Mouse (Mus musculus) heart, postnatal 10 days (tissue): ENCODE results near the gene Myd88. TPM values are rescaled to one million over a fixed set of nuclear protein-coding genes. Genes with fewer than 3 reads are reported as not detected.
A peak's percentile ranks its signal among the peaks of the same experiment; 100 is the strongest.
"Not testable (repeated sequence)": the region's sequence is repeated elsewhere in the genome, so short reads cannot be mapped to it uniquely, and the experiment has no call there.

Source experiments
- DNase-seq, 2 experiments: peaks; one replicate each; pipeline ENCODE4 v3.0.0; 2021
- intact Hi-C: fragments of 180-260 bp; cut with DNase I; formaldehyde crosslinking; loops from one replicate; pipeline ENCODE4 v1.15.1; 2025
- total RNA-seq, 2 experiments: library from RNA; stranded (reverse); gene quantifications; 2 replicates each; pipeline ENCODE4 v1.2.3; 2021

The Myd88 gene
- total RNA-seq: 10 to 100 TPM; 16.1 to 20.8 TPM

DNA sequence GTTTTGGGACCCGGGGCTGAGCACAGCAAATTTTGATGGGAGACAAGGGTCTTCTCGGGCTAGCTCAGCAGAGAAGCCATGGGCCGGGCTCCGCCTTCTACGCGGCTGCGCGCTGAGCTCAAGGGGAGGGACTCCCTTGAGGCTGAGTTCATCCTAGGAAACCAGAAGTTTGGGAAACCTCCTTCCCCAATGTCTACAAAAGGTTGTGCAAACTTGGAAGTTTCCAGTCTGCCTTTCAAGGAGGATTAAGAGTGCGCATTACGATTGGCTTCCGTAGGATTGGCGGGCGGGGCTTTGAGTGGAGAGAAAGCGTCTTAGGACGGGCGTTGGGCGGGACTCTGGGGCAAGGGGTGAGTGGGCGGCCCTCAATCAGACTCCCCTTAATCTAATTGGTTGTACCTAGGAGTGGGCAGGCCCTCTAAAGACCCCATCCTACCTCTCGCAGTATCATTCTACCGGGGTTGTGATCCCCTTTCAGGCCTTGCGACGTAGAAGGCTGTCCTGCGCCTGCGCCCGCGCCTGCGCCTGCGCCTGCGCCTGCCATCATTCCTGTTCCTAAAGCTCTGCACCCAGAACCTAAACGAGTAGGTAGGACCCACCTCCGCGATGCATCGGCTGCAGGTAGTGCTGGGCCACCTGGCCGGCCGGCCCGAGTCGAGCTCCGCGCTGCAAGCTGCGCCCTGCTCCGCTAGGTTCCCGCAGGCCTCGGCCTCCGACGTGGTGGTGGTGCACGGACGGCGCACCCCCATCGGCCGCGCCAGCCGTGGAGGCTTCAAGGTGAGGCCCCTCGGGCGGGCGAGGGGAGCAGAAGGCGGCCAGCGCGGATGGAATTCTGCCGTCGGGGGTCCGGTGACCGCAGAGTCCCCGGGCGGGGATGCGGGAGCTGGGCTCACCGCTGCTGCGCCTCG lies at the start of gene Myd88:
Gene Myd88 (minus strand): TSS at position 503 of the 908 bp plus-strand sequence.
- intact Hi-C loops: loop anchor here (2.0 kb wide), 1 partner anchor 18 kb away; the partner anchor contains the start of gene Oxsr1
- peak; percentile 96 to 97 for DNase-seq

- intact Hi-C loops: no loop called here
- DNase-seq: no peak
Measured at GRCm38 (mm10) chr9:119390214-119390613, 49.0 kb upstream of the Myd88 start.

- DNase-seq: peak; percentile 26 to 46
- intact Hi-C loops: no loop called here
Measured at GRCm38 (mm10) chr9:119388956-119389355, 47.7 kb upstream of the Myd88 start.

GRCm38 (mm10) chr9:119382603-119383002 lies 41.4 kb upstream of the Myd88 start:
- intact Hi-C loops: no loop called here
- DNase-seq: no peak

GRCm38 (mm10) chr9:119378231-119378630 lies 37.0 kb upstream of the Myd88 start:
- intact Hi-C loops: no loop called here
- DNase-seq: no peak

DNA sequence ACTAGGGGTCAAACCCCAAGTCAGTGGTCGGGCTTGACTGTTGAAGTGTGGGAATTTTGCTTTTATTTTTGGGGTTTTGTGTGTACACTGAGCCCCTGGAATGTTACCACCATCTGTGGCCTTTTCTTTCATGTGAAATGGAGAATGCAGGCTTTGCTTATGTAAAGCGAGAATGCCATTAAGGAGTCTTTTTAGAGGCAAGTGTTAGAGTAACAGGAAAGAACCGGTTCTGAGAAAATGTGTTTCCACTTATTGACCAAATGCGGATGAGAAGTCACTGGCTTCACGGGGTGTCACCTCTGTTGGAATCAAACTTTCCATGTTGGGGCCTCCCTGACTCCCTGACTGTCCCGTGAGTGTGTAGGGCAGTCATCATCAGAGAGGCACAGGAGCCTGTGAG lies 34.3 kb upstream of the Myd88 start:
- intact Hi-C loops: no loop called here
- no peak for DNase-seq

- intact Hi-C loops: no loop called here
- DNase-seq: no peak
Measured at GRCm38 (mm10) chr9:119375008-119375407, 33.8 kb upstream of the Myd88 start.

- no peak for DNase-seq
- intact Hi-C loops: no loop called here
Measured at GRCm38 (mm10) chr9:119371251-119371650, 30.0 kb upstream of the Myd88 start.

- DNase-seq, intact Hi-C loops: not testable (repeated sequence)
Measured at GRCm38 (mm10) chr9:119370770-119371169, 29.6 kb upstream of the Myd88 start.

DNA sequence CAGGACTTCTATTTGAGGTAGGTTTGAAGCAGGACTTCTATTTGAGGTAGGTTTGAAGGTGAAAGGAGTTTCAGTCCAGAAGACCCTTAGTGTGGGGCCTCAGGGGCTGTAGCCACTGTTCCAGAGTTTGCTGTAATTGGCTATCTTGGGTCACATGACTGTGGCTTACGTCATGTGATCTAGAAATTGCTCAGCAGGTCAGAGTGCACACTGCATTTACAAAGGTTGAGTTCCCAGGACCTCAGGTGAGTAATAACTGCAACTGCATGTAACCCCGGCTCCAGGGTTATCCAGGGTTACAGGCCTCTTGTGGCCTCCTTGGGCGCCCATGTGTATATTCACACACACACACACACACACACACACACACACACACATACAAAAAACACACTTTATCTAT lies 27.2 kb upstream of the Myd88 start:
- intact Hi-C loops: no loop called here
- no peak for DNase-seq

- intact Hi-C loops: no loop called here
- peak; percentile 24 to 30 for DNase-seq
Measured at GRCm38 (mm10) chr9:119365284-119365683, 24.1 kb upstream of the Myd88 start, which contains the start of gene Slc22a14. Gene Slc22a14, minus strand, starts transcription at chr9:119365553.

GRCm38 (mm10) chr9:119363229-119363628 lies 22.0 kb upstream of the Myd88 start:
- intact Hi-C loops: no loop called here
- no peak for DNase-seq

GRCm38 (mm10) chr9:119361416-119361815 lies 20.2 kb upstream of the Myd88 start:
- intact Hi-C loops: no loop called here
- no peak for DNase-seq

DNA sequence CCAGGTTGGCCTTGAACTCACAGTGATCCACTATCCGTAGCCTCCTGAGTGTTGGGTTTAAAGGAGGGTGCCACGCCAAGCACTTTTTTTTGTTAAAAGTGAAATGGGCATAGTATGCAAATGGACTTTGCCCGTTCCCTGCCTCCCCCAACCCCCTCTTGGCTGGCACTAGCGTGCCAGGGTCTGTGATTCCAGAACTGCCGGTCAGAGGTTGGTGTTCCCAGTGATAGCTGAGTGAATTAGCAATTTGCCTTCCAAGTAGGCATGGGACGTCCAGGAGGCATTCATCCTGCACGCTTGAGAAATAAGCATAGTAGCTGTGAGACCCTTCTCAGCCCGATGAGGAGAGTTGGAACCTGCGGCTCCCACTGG lies 16.8 kb upstream of the Myd88 start:
- intact Hi-C loops: no loop called here
- DNase-seq: no peak

- intact Hi-C loops: loop anchor here (1.0 kb wide), 1 partner anchor 73 kb away; no protein-coding TSS in a partner anchor
- peak; percentile 92 to 95 for DNase-seq
Measured at GRCm38 (mm10) chr9:119357331-119358057, 16.3 kb upstream of the Myd88 start, which contains the start of gene Xylb. Gene Xylb, plus strand, starts transcription at chr9:119357381.

- intact Hi-C loops: no loop called here
- DNase-seq: no peak
Measured at GRCm38 (mm10) chr9:119355943-119356342, 14.7 kb upstream of the Myd88 start.

DNA sequence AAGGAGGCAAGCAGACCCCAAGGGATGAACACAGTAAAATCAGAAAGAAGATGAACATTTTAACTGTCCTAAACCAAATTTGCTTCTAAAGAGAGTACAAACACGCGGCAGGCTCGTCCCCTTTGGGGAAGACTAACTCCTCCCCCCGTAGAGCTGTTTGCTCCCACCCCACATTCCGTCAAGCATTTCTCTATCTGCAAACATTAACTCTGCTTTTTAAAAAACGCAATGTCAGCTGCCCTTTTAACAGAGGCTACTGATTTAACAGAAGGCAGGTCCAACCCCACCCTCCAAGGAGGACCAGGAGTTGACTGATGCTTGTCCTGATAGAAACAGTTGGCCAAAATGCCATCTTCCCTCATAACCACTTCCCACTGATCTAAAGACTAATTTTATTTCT lies 12.7 kb upstream of the Myd88 start:
- DNase-seq: no peak
- intact Hi-C loops: loop anchor here (2.0 to 5.0 kb wide), 3 partner anchors 77 to 247 kb away; partner anchors contain the start of gene Acaa1b

GRCm38 (mm10) chr9:119352060-119352459 lies 10.8 kb upstream of the Myd88 start:
- DNase-seq: peak; percentile 73 to 90
- intact Hi-C loops: loop anchor here (2.0 to 5.0 kb wide), 3 partner anchors 75 to 245 kb away; partner anchors contain the start of gene Acaa1b

DNA sequence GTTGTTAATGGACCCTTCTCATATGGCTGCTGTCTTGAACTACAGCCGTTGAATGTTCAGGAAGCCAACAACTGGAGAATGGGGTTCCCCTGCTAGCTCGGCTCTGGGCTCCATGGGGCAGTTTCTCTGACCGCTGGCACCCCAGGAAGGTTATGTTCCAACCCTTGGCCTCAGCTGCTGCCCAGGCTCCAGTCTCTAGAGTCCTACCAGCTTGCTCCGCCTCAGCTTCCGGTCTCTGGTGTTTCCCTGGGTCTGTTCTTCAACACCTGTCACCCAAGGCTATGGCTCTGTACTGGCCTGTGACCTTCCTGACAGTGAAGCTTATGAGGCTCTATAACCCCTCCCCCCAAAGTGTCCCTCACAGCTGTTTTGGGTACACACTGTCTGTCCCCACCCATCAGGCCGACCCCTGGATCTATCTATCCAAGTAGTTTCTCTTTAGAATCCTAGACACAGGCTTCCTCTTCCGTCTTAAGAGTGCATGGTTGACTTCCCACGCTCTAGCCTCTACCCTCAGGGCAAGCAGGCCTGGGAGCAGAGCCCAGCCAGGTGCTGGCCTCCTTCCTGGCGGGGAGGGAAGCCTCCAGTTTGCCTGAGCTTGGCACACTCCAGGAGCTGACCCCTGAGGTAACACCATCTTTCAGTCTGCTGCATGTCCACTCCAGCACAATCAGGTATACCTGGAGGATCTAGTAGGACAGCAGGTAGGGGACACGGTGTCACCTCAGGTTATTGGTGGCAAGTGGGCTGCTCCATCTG lies 9.9 kb upstream of the Myd88 start:
- intact Hi-C loops: loop anchor here (5.0 kb wide), 2 partner anchors 74 to 244 kb away; no protein-coding TSS in a partner anchor

DNA sequence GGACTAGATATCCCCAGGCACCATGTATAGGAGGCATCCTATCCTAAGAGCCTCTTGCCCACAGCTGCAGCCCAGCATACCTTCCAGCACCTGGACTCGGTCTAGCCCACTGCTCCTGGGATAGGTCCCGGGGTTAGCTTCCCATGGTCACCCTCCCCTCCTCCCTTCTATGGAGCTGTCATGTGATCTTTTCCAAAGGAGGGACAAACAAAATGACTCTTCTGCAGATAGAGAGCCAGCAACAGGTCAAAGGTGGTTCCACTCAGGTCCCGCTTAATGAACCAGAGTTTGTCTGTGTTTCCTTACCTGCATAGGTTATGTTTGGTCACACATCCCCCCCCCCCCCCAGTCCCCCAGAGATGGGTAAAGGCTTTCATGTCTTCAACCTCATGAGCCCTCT lies 9.3 kb upstream of the Myd88 start:
- no peak for DNase-seq
- intact Hi-C loops: loop anchor here (5.0 kb wide), 2 partner anchors 73 to 243 kb away; no protein-coding TSS in a partner anchor

More for the DNA sequence above, 9.9 kb upstream of the Myd88 start:
- DNase-seq: no peak
